Mouse (Mus musculus) T-helper 1 cell (primary cell): ENCODE data around the gene Glt1d1.

Source experiments
- in situ Hi-C: fragments of 300-600 bp; cut with MboI, MseI; formaldehyde crosslinking; loops from one replicate; pipeline ENCODE4 v1.15.1; 2025; ENCODE audit warnings: high pct_unique_total_duplicates

Glt1d1 gene

DNA sequence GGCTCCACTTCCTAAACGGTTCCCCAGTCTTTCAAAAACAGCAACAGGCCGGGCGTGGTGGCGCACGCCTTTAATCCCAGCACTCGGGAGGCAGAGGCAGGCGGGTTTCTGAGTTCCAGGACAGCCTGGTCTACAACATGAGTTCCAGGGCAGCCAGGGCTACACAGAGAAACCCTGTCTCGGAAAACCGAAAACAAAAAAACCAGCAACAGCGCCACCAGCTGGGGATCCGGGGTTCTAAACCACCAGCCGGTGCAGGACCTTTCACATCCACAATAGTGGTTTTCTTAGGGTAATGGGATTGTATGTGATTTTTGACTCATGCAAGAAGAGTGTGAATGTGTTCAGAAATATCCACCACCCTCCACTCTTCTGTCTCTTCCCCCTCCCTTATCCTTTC is 4.8 kb upstream of the Glt1d1 start:
- in situ Hi-C loops: no loop called here

DNA sequence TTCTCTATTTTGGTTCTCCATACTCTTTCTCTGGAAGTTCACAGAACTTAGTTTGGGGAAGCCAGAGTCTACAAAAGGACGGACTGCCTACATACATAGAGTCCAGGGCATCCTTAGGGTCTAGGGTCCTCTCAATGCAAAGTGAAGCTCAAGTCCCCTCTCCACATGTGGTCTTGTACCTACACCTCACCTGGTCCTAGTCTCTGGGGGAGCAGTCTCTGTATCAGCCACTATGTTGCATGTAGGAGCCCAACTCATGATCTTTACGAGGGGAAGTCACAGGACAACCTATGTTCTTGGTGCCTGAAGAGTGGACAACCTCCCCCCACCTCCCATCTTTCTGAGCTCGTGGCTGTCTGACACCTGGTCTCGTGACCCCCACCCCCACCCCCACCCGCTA is 391 bp upstream of the Glt1d1 start:
- in situ Hi-C loops: no loop called here

GRCm38 (mm10) chr5:127633188-127633587 is 1.1 kb downstream of the Glt1d1 start:
- in situ Hi-C loops: no loop called here

GRCm38 (mm10) chr5:127633666-127634065 is 1.6 kb downstream of the Glt1d1 start:
- in situ Hi-C loops: no loop called here

GRCm38 (mm10) chr5:127637622-127638021 is 5.6 kb downstream of the Glt1d1 start:
- in situ Hi-C loops: no loop called here

- in situ Hi-C loops: no loop called here
Measured at GRCm38 (mm10) chr5:127638177-127638576, 6.1 kb downstream of the Glt1d1 start.

DNA sequence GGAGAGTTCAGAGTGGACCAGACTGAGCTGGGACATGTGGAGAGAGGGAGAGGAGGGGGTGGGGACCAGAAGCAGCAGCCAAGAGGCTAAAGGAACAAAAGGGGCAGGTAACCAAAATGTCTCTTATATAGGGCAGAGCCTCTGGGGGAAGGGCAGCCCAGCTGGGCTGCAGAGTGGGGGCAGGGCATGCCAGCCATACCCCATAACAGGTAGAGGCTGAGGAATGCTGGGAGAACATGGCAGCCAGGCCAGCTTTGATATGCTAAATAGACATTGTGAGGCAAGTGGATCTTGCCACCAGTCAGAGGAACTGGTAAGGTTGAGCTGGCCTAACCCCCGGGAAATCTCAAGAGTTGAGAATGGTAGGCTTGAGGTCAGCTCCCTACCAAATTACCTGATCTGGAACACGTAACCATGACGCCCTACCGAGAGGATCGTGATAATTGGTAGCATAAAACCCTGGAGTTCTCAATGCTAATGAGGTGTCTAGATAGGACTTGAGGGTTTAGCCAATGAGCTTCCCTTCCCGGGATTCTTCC is 7.1 kb downstream of the Glt1d1 start:
- in situ Hi-C loops: no loop called here

DNA sequence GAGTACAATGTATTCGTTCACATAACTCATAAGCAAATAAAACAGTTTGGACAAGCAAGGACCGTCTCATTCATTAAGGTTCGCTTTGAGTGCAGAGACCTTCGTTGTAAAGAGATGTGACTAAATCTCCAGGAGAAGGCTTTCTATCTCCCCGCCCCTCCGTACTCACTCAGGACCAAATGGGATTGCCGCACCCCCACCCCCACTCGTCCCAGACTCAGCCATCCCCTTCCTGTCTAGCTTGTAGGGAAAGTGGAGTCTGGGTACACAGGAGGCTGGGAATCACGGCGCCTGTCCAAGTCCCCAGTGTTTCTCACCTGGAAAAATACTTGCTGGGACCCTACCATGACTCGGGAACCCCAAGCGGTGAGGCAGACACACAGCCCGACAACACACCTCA is 7.6 kb downstream of the Glt1d1 start:
- in situ Hi-C loops: no loop called here

- in situ Hi-C loops: no loop called here
Measured at GRCm38 (mm10) chr5:127640359-127640758, 8.3 kb downstream of the Glt1d1 start.

DNA sequence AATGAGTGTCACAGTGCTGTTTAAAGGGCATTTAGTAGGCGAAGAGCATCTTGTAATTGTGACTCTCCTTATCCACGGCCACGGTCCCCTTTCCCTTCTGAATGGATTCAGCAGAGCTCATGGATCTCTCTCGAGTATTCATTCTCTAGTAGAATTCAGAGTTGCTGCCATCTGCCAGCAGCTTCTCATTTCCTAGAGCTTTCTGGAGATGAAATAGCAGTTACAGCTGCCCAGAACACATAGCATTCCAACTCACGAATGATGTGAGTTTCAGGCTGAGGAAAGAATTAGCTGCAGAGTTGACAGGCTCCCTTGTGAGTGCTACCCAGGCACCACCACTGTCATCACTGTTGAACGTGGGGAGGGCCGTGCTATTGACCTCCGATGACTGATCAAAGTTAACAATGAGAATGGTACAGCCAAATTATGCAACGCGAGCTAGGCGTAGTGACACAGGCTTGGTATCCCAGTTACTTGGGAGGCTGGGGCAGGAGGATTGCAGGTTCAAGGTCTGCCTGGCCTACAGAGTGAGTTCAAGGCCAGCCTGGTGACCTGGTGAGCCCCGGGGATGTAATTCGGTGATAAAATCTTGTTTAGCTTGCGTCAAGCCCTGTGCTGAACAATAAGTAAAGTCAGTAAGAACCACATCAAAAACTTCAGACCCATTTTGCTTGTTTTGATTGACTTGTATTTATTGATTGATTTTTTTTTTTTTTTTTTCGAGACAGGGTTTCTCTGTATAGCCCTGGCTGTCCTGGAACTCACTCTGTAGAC is 9.3 kb downstream of the Glt1d1 start:
- in situ Hi-C loops: no loop called here

- in situ Hi-C loops: no loop called here
Measured at GRCm38 (mm10) chr5:127648046-127648445, 16.0 kb downstream of the Glt1d1 start.

- in situ Hi-C loops: no loop called here
Measured at GRCm38 (mm10) chr5:127649077-127649476, 17.0 kb downstream of the Glt1d1 start.

DNA sequence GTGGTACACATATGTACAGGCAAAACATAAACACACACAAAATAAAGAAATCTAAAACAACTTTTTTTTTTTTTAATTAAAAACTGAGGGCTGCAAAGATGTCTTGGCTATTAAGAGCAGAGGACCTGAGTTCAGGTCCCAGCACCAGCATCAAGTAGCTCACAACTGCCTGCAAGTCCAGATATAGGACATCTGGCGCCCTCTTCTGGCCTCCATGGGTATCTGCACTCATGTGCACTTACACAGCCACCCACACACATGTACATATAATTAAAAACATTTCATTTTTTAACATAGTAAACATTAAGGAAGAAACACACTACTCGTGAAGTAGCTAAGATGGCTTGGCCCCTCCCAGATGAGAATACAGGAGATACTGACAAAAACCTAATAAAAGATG is 26.2 kb downstream of the Glt1d1 start:
- in situ Hi-C loops: no loop called here

DNA sequence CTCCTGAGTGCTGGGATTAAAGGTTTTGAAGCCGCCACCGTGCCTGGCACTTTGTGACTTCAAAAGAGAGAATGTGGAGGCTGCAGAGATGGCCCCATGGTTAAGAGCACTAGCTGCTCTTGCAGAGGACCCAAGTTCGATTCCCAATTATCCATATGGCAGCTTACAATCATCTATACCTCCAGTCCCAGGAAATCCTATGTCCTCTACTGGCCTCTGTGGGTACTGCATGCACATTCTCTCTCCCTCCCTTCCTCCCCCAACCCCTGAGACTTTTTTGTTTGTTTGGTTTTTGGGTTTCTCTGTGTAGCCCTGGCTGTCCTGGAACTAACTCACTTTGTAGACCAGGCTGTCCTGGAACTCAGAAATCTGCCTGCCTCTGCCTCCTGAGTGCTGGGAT is 27.2 kb downstream of the Glt1d1 start:
- in situ Hi-C loops: no loop called here

DNA sequence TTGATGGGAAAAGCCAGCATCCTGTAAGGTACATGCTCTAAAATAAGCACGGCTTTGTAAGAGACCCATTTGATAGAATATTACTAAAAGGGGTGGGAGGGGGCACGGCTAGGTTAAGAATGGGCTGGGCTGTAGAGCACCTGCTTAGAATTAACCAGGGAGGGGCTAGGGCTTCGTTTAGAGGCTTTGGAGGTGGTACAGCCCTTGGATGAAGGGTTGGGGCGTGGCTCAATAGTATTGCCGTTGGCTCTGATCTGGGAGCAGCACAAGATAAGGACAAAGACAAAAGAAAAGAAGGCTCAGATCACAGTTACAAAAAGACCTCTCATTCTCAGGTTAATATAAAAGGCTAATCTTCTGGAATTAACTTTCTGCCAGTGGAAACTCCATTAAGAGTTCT is 28.2 kb downstream of the Glt1d1 start:
- in situ Hi-C loops: no loop called here

- in situ Hi-C loops: no loop called here
Measured at GRCm38 (mm10) chr5:127660979-127661378, 28.9 kb downstream of the Glt1d1 start.

GRCm38 (mm10) chr5:127673913-127674312 is 41.9 kb downstream of the Glt1d1 start:
- in situ Hi-C loops: no loop called here

DNA sequence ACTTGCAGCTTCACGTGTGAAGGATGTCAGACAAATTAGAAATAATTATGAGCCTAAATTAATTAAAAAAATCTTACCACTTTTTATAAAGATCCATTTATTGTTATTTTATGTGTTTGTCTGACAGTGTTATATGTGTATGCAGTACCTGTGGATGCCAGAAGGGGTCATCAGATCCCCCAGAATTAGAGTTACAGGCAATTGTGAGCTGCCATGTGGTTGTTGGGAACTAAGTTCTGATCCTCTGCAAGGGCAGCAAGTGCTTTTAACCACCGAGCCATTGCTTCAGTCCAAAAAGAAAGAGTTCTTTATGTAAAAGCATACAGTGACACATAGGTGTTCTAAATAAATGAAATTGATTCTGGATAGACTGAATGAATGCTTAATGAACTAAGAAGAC is 45.5 kb downstream of the Glt1d1 start:
- in situ Hi-C loops: no loop called here

GRCm38 (mm10) chr5:127678501-127678900 is 46.4 kb downstream of the Glt1d1 start:
- in situ Hi-C loops: no loop called here

- in situ Hi-C loops: no loop called here
Measured at GRCm38 (mm10) chr5:127688568-127689170, 56.6 kb downstream of the Glt1d1 start.

DNA sequence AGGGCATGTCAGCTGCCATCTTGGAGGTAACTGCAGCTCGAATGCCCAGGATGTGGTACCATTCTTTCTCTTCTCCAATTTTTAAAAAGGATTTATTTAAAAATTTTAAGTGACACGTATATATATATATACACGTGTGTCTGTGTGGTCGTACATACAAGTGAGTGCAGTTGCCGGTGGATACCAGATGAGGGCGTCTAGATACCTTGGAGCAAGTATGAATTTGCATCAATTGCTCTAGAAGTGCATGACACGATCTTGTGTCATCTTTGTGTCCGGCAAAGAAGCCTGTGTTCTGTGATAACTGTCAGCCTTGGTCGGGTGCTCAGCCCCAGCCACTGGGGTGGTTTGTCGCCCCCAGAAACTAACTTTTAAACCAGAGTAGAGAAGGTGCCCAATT is 59.0 kb downstream of the Glt1d1 start:
- in situ Hi-C loops: no loop called here

DNA sequence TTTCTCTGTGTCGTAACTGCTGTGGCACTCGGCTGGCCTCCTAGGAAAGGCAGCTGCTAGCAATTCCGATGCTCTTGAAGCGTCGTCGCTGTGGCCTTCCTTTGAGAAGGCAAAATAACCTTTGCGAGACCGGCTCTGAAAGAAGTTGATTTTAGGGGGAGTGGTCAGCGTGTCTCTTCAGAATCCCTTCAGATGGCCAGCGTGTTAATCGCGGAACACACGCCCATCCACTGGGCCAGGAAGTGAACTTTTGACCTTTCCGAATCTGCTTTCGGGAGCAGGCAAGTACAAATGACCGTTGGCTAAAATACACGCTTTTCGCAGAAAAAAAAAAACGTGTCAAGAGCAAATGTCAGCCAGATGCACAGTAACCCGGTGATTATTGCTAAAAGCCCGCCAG is 59.5 kb downstream of the Glt1d1 start:
- in situ Hi-C loops: no loop called here

- in situ Hi-C loops: no loop called here
Measured at GRCm38 (mm10) chr5:127695898-127696297, 63.8 kb downstream of the Glt1d1 start.
